Mouse (Mus musculus): ENCODE measurements around the gene Fasl. TPM values are rescaled to one million over a fixed set of nuclear protein-coding genes. Genes with fewer than 3 reads are reported as not detected.

Gene Fasl
- polyA plus RNA-seq, 1 experiment from 2014 or later = not detected

- Histone ChIP-seq H3K4me1 (ENCODE audit: control insufficient read depth, insufficient read depth, low read length) (no peaks in the 10 kb centered on the region), H3K27ac (replicated peaks; ENCODE audit: low read depth, low read length) (no peak overlapping the region), H3K27me3 (ENCODE audit: control insufficient read depth, insufficient read depth, low read length) (no peaks in the 10 kb centered on the region), H3K9me3 (ENCODE audit: control insufficient read depth, low read length) (no peaks in the 10 kb centered on the region), H3K4me3 (replicated peaks; ENCODE audit: low read depth, low read length) (no peak overlapping the region), H3K4me2 (ENCODE audit: low read length) (no peak overlapping the region), H3K9ac (replicated peaks; ENCODE audit: low read length) (no peak overlapping the region), H3K36me3 (ENCODE audit: control insufficient read depth, insufficient read depth, low read length) (no peaks in the 10 kb centered on the region)
- 91% methylated on average over 1 of the region's 1 CpGs for WGBS
- no peak for ATAC-seq (ENCODE audit: low FRiP score, low TSS enrichment)
- DNase-seq = no peak
Observed at GRCm38 (mm10) chr1:161769329-161769728, 19.0 kb downstream of the Fasl start.

GRCm38 (mm10) chr1:161767101-161767524 is 21.2 kb downstream of the Fasl start:
- Histone ChIP-seq H3K27ac (replicated peaks; ENCODE audit: low read depth, low read length) (no peak overlapping the region), H3K36me3 (ENCODE audit: control insufficient read depth, insufficient read depth, low read length) (no peaks in the 10 kb centered on the region), H3K9ac (replicated peaks; ENCODE audit: low read length) (no peak overlapping the region), H3K27me3 (ENCODE audit: control insufficient read depth, insufficient read depth, low read length) (no peaks in the 10 kb centered on the region), H3K9me3 (ENCODE audit: control insufficient read depth, low read length) (no peaks in the 10 kb centered on the region), H3K4me1 (ENCODE audit: control insufficient read depth, insufficient read depth, low read length) (no peaks in the 10 kb centered on the region), H3K4me2 (ENCODE audit: low read length) (no peak overlapping the region), H3K4me3 (replicated peaks; ENCODE audit: low read depth, low read length) (no peak overlapping the region)
- ATAC-seq (ENCODE audit: low FRiP score, low TSS enrichment) (no peak), DNase-seq (no peak)
- 75% methylated on average over 12 of the region's 12 CpGs for WGBS

- DNase-seq (peak; percentile 6), ATAC-seq (ENCODE audit: low FRiP score, low TSS enrichment) (no peak)
- no peaks in the 10 kb centered on the region for H3K9me3 ChIP-seq (ENCODE audit: control insufficient read depth, low read length)
- no peaks in the 10 kb centered on the region for H3K36me3 ChIP-seq (ENCODE audit: control insufficient read depth, insufficient read depth, low read length)
- no peaks in the 10 kb centered on the region for H3K27me3 ChIP-seq (ENCODE audit: control insufficient read depth, insufficient read depth, low read length)
- no peak overlapping the region for H3K27ac ChIP-seq (replicated peaks; ENCODE audit: low read depth, low read length)
- H3K4me1 ChIP-seq (ENCODE audit: control insufficient read depth, insufficient read depth, low read length) = no peaks in the 10 kb centered on the region
- no peak overlapping the region for H3K4me2 ChIP-seq (ENCODE audit: low read length)
- WGBS = 53% methylated on average over 5 of the region's 5 CpGs
- no peak overlapping the region for H3K9ac ChIP-seq (replicated peaks; ENCODE audit: low read length)
- no peak overlapping the region for H3K4me3 ChIP-seq (replicated peaks; ENCODE audit: low read depth, low read length)
Observed at GRCm38 (mm10) chr1:161766656-161767055, 21.6 kb downstream of the Fasl start.

- no peak for DNase-seq
- H3K4me2 ChIP-seq (ENCODE audit: low read length) = no peak overlapping the region
- H3K9ac ChIP-seq (replicated peaks; ENCODE audit: low read length) = no peak overlapping the region
- H3K9me3 ChIP-seq (ENCODE audit: control insufficient read depth, low read length) = no peaks in the 10 kb centered on the region
- no peaks in the 10 kb centered on the region for H3K27me3 ChIP-seq (ENCODE audit: control insufficient read depth, insufficient read depth, low read length)
- H3K4me1 ChIP-seq (ENCODE audit: control insufficient read depth, insufficient read depth, low read length) = no peaks in the 10 kb centered on the region
- H3K36me3 ChIP-seq (ENCODE audit: control insufficient read depth, insufficient read depth, low read length) = no peaks in the 10 kb centered on the region
- ATAC-seq (ENCODE audit: low FRiP score, low TSS enrichment) = no peak
- no peak overlapping the region for H3K27ac ChIP-seq (replicated peaks; ENCODE audit: low read depth, low read length)
- no peak overlapping the region for H3K4me3 ChIP-seq (replicated peaks; ENCODE audit: low read depth, low read length)
- 49% methylated on average over 5 of the region's 5 CpGs for WGBS
Observed at GRCm38 (mm10) chr1:161765932-161766331, 22.4 kb downstream of the Fasl start.

- Histone ChIP-seq H3K36me3 (ENCODE audit: control insufficient read depth, insufficient read depth, low read length) (no peaks in the 10 kb centered on the region), H3K4me1 (ENCODE audit: control insufficient read depth, insufficient read depth, low read length) (no peaks in the 10 kb centered on the region), H3K27ac (replicated peaks; ENCODE audit: low read depth, low read length) (no peak overlapping the region), H3K4me3 (replicated peaks; ENCODE audit: low read depth, low read length) (no peak overlapping the region), H3K4me2 (ENCODE audit: low read length) (no peak overlapping the region), H3K9me3 (ENCODE audit: control insufficient read depth, low read length) (no peaks in the 10 kb centered on the region), H3K9ac (replicated peaks; ENCODE audit: low read length) (no peak overlapping the region), H3K27me3 (ENCODE audit: control insufficient read depth, insufficient read depth, low read length) (no peaks in the 10 kb centered on the region)
- DNase-seq = no peak
- no peak for ATAC-seq (ENCODE audit: low FRiP score, low TSS enrichment)
- whole genome bisulfite sequencing = 92% methylated on average over 1 of the region's 1 CpGs
Observed at GRCm38 (mm10) chr1:161764964-161765363, 23.3 kb downstream of the Fasl start.

- WGBS = 43% methylated on average over 4 of the region's 4 CpGs
- Histone ChIP-seq H3K9ac (replicated peaks; ENCODE audit: low read length) (no peak overlapping the region), H3K27ac (replicated peaks; ENCODE audit: low read depth, low read length) (no peak overlapping the region), H3K4me1 (ENCODE audit: control insufficient read depth, insufficient read depth, low read length) (no peaks in the 10 kb centered on the region), H3K36me3 (ENCODE audit: control insufficient read depth, insufficient read depth, low read length) (no peaks in the 10 kb centered on the region), H3K4me3 (replicated peaks; ENCODE audit: low read depth, low read length) (no peak overlapping the region), H3K27me3 (ENCODE audit: control insufficient read depth, insufficient read depth, low read length) (no peaks in the 10 kb centered on the region), H3K9me3 (ENCODE audit: control insufficient read depth, low read length) (no peaks in the 10 kb centered on the region), H3K4me2 (ENCODE audit: low read length) (no peak overlapping the region)
- DNase-seq = no peak
- ATAC-seq (ENCODE audit: low FRiP score, low TSS enrichment) = no peak
Observed at GRCm38 (mm10) chr1:161761556-161761955, 26.7 kb downstream of the Fasl start.

GRCm38 (mm10) chr1:161756547-161756946 is 31.7 kb downstream of the Fasl start:
- no peak overlapping the region for H3K9ac ChIP-seq (replicated peaks; ENCODE audit: low read length)
- H3K4me3 ChIP-seq (replicated peaks; ENCODE audit: low read depth, low read length) = no peak overlapping the region
- DNase-seq (no peak), ATAC-seq (ENCODE audit: low FRiP score, low TSS enrichment) (no peak)
- no peak overlapping the region for H3K4me2 ChIP-seq (ENCODE audit: low read length)
- H3K36me3 ChIP-seq (ENCODE audit: control insufficient read depth, insufficient read depth, low read length) = no peaks in the 10 kb centered on the region
- 90% methylated on average over 3 of the region's 3 CpGs for WGBS
- no peaks in the 10 kb centered on the region for H3K27me3 ChIP-seq (ENCODE audit: control insufficient read depth, insufficient read depth, low read length)
- no peaks in the 10 kb centered on the region for H3K9me3 ChIP-seq (ENCODE audit: control insufficient read depth, low read length)
- no peaks in the 10 kb centered on the region for H3K4me1 ChIP-seq (ENCODE audit: control insufficient read depth, insufficient read depth, low read length)
- H3K27ac ChIP-seq (replicated peaks; ENCODE audit: low read depth, low read length) = no peak overlapping the region

- DNase-seq (no peak), ATAC-seq (ENCODE audit: low FRiP score, low TSS enrichment) (no peak)
- Histone ChIP-seq H3K9me3 (ENCODE audit: control insufficient read depth, low read length) (no peaks in the 10 kb centered on the region), H3K4me3 (replicated peaks; ENCODE audit: low read depth, low read length) (no peak overlapping the region), H3K27ac (replicated peaks; ENCODE audit: low read depth, low read length) (no peak overlapping the region), H3K9ac (replicated peaks; ENCODE audit: low read length) (no peak overlapping the region), H3K36me3 (ENCODE audit: control insufficient read depth, insufficient read depth, low read length) (no peaks in the 10 kb centered on the region), H3K27me3 (ENCODE audit: control insufficient read depth, insufficient read depth, low read length) (no peaks in the 10 kb centered on the region), H3K4me2 (ENCODE audit: low read length) (no peak overlapping the region), H3K4me1 (ENCODE audit: control insufficient read depth, insufficient read depth, low read length) (no peaks in the 10 kb centered on the region)
- 61% methylated on average over 8 of the region's 8 CpGs for WGBS
Observed at GRCm38 (mm10) chr1:161751311-161751710, 37.0 kb downstream of the Fasl start.

GRCm38 (mm10) chr1:161750471-161751041 is 37.7 kb downstream of the Fasl start:
- no peaks in the 10 kb centered on the region for H3K36me3 ChIP-seq (ENCODE audit: control insufficient read depth, insufficient read depth, low read length)
- no peak for DNase-seq
- no peak overlapping the region for H3K9ac ChIP-seq (replicated peaks; ENCODE audit: low read length)
- WGBS = 84% methylated on average over 8 of the region's 8 CpGs
- no peak overlapping the region for H3K27ac ChIP-seq (replicated peaks; ENCODE audit: low read depth, low read length)
- H3K9me3 ChIP-seq (ENCODE audit: control insufficient read depth, low read length) = no peaks in the 10 kb centered on the region
- no peak overlapping the region for H3K4me2 ChIP-seq (ENCODE audit: low read length)
- H3K4me3 ChIP-seq (replicated peaks; ENCODE audit: low read depth, low read length) = no peak overlapping the region
- no peaks in the 10 kb centered on the region for H3K4me1 ChIP-seq (ENCODE audit: control insufficient read depth, insufficient read depth, low read length)
- no peaks in the 10 kb centered on the region for H3K27me3 ChIP-seq (ENCODE audit: control insufficient read depth, insufficient read depth, low read length)
- no peak for ATAC-seq (ENCODE audit: low FRiP score, low TSS enrichment)
